In the genomic region with DNA sequence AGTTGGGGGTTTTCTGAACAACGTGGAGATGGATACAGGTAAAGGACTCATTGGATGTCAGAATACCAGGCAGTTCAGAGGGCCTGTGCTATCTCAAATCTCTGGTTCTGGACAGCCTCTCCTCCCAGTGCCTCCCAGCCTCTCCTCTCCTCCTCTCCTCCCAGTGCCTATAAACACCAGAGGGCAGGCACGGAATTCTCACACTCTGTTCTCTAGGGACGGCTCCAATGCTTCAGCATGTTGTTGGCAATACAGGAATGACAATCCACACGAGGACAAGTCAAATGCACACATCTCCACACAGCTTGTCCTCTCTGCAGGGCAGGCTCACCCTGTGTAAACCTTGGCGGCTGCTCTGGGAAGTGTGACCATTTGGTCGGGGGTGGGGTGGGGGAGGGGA, we compare ENCODE assay signal across 9 mouse cellular contexts.
DNase-seq lines count a peak whose midpoint lies in the region; ATAC-seq and TF ChIP-seq lines count a peak whose summit lies in the region.
"Had no signal": no experiment of that assay in that cellular context is flagged by ENCODE, and none has a peak within 500 bp of the region (broad histone marks: within the 10 kb centered on the region; RNA-seq: fewer than 3 reads in every experiment).

No protein-coding gene starts in this region.

- 0 out of 2 replicates have a peak, but pooled peaks have one; percentile 21 for ATAC-seq in heart, embryonic 15.5 days (replicated peaks; ENCODE audit: insufficient number of reproducible peaks, insufficient read depth, low FRiP score, low read depth)
- ATAC-seq in stomach, embryonic 16.5 days (ENCODE audit: insufficient read depth, low FRiP score): no peak

- H3K9me3 ChIP-seq in heart, embryonic 15.5 days (replicated peaks): no peaks in the 10 kb centered on the region
- no peaks in the 10 kb centered on the region for H3K9me3 ChIP-seq in stomach, embryonic 16.5 days (replicated peaks; ENCODE audit: control insufficient read depth, low read length)
- H3K9me3 ChIP-seq: embryonic facial prominence, embryonic 10.5 days had no signal

- no peaks in the 10 kb centered on the region for H3K27me3 ChIP-seq in heart, embryonic 15.5 days
- no peaks in the 10 kb centered on the region for H3K27me3 ChIP-seq in stomach, embryonic 16.5 days (ENCODE audit: control insufficient read depth, insufficient read depth, low read length)

- no peaks in the 10 kb centered on the region for H3K36me3 ChIP-seq in heart, embryonic 15.5 days
- no peaks in the 10 kb centered on the region for H3K36me3 ChIP-seq in stomach, embryonic 16.5 days (ENCODE audit: control insufficient read depth, insufficient read depth, low read length)
- H3K36me3 ChIP-seq: embryonic facial prominence, embryonic 10.5 days had no signal

- H3K4me1 ChIP-seq in lung, adult 2 months (ENCODE audit: control insufficient read depth, insufficient read depth, low read length): no peaks in the 10 kb centered on the region
- peaks cover 38% of the 10 kb centered on the region for H3K4me1 ChIP-seq in heart, embryonic 15.5 days (replicated peaks)
- H3K4me1 ChIP-seq in stomach, embryonic 16.5 days (ENCODE audit: control insufficient read depth, insufficient read depth, low read length): peaks cover 18% of the 10 kb centered on the region; the same call in 1 of the 2 replicates

- 27% methylated on average over 6 of the region's 6 CpGs for WGBS in lung, adult 2 months
- WGBS in heart, embryonic 15.5 days: 11% methylated on average over 6 of the region's 6 CpGs
- WGBS in stomach, embryonic 16.5 days: 25% methylated on average over 6 of the region's 6 CpGs

- H3K4me3 ChIP-seq in lung, adult 2 months (replicated peaks; ENCODE audit: extremely low read depth, low read depth, low read length): no peak overlapping the region
- H3K4me3 ChIP-seq in heart, embryonic 15.5 days: no peak overlapping the region
- H3K4me3 ChIP-seq in stomach, embryonic 16.5 days (replicated peaks; ENCODE audit: low read length): no peak overlapping the region
- H3K4me3 ChIP-seq: embryonic facial prominence, embryonic 10.5 days had no signal

- no peak overlapping the region for H3K4me2 ChIP-seq in heart, embryonic 15.5 days
- no peak overlapping the region for H3K4me2 ChIP-seq in stomach, embryonic 16.5 days (ENCODE audit: low read depth, low read length)

- no peak overlapping the region for H3K9ac ChIP-seq in heart, embryonic 15.5 days
- H3K9ac ChIP-seq in stomach, embryonic 16.5 days (ENCODE audit: low read length): no peak overlapping the region

- DNase-seq in gastrocnemius, adult 18-20 months (ENCODE audit: low spot score): peak; percentile 44
- DNase-seq in gastrocnemius, postnatal 10 days: no peak
- peak; percentile 10 for DNase-seq in lung, adult 2 months
- DNase-seq in lung, postnatal 14 days: no peak
- no peak for DNase-seq in thymus, postnatal 0 days (ENCODE audit: low spot score)
- DNase-seq: thymus, adult 2 months had no signal

- H3K27ac ChIP-seq in heart, embryonic 15.5 days: peak overlapping the region; percentile 29
- H3K27ac ChIP-seq in stomach, embryonic 16.5 days (ENCODE audit: low read length): peak overlapping the region; percentile 8; the same call in 1 of the 2 replicates
- H3K27ac ChIP-seq: embryonic facial prominence, embryonic 10.5 days had no signal

- 0 out of 2 replicates have a peak, but pooled peaks have one; percentile 4 for TF ChIP-seq CTCF in lung, adult 2 months (IDR thresholded peaks at IDR 0.05; ENCODE audit: insufficient read depth, low read length)

- no peak for TF ChIP-seq POLR2A in lung, adult 2 months (IDR thresholded peaks at IDR 0.05; ENCODE audit: borderline replicate concordance, extremely low read depth, low read depth, low read length)

Comparison
In these comparisons a context has a peak if more than half of its experiments do, and no peak if none do; other contexts are left out.
1. DNase-seq: peak in gastrocnemius, adult 18-20 months (single experiment) and lung, adult 2 months (single experiment); none in gastrocnemius, postnatal 10 days (single experiment), lung, postnatal 14 days (single experiment) and thymus, postnatal 0 days (single experiment).